Mouse (Mus musculus): Measurements from ENCODE around the gene Mrps36. TPM values are rescaled to one million over a fixed set of nuclear protein-coding genes. Genes with fewer than 3 reads are reported as not detected.

The Mrps36 gene
- polyA plus RNA-seq, 1 experiment from 2014 or later, result 171 TPM

Other genes with a start within 250 kb of the Mrps36 start
- 26.1 and 27.4 TPM in 2 replicates for gene Ocln, start 191.9 kb downstream of the Mrps36 start, polyA plus RNA-seq (2015; fragmentation: Nextera tagmentation; extraction: Ambion mirVana)
- 14.0 and 15.3 TPM in 2 replicates for gene Marveld2, start 127.7 kb downstream of the Mrps36 start, polyA plus RNA-seq (2015; fragmentation: Nextera tagmentation; extraction: Ambion mirVana)
- 268 and 298 TPM in 2 replicates for gene Ak6, start 93.7 kb downstream of the Mrps36 start, polyA plus RNA-seq (2015; fragmentation: Nextera tagmentation; extraction: Ambion mirVana)
- gene Rad17, start 93.6 kb downstream of the Mrps36 start, polyA plus RNA-seq (2015; fragmentation: Nextera tagmentation; extraction: Ambion mirVana), result 21.0 and 24.0 TPM in 2 replicates
- gene Taf9, start 93.1 kb downstream of the Mrps36 start, polyA plus RNA-seq (2015; fragmentation: Nextera tagmentation; extraction: Ambion mirVana), result 13.7 and 13.9 TPM in 2 replicates
- gene Ccdc125, start 74.9 kb downstream of the Mrps36 start, polyA plus RNA-seq (2015; fragmentation: Nextera tagmentation; extraction: Ambion mirVana), result 6.3 and 8.0 TPM in 2 replicates
- 106 and 107 TPM in 2 replicates for gene Cdk7, start 13.7 kb downstream of the Mrps36 start, polyA plus RNA-seq (2015; fragmentation: Nextera tagmentation; extraction: Ambion mirVana)
- gene Cenph, start 31.2 kb upstream of the Mrps36 start, polyA plus RNA-seq (2015; fragmentation: Nextera tagmentation; extraction: Ambion mirVana), result 39.0 and 42.7 TPM in 2 replicates
- 256 and 259 TPM in 2 replicates for gene Ccnb1, start 41.9 kb upstream of the Mrps36 start, polyA plus RNA-seq (2015; fragmentation: Nextera tagmentation; extraction: Ambion mirVana)
- 55.7 and 56.8 TPM in 2 replicates for gene Slc30a5, start 88.8 kb upstream of the Mrps36 start, polyA plus RNA-seq (2015; fragmentation: Nextera tagmentation; extraction: Ambion mirVana)

Data from kidney, embryonic 15.5 days (tissue).